Mouse (Mus musculus) CH12.LX (cell line): ENCODE results near the gene Immp2l.

Source experiments
- CHD1 ChIP-seq: IDR thresholded peaks from 2 replicates; pipeline ENCODE4 v1.6.1; 2012; ENCODE audit warnings: low read depth, low read length, improper control_type of control experiment, inconsistent platforms
- CTCF ChIP-seq, 2 experiments: IDR thresholded peaks in 1 of 2; conservative IDR thresholded peaks in 1 of 2; 2 replicates each; pipeline ENCODE4 v1.5.1; 2011 to 2012; ENCODE audit warnings: low read depth in 2 of 2, low read length in 2 of 2, improper control_type of control experiment in 1 of 2, inconsistent platforms in 1 of 2, mild to moderate bottlenecking in 1 of 2, moderate library complexity in 1 of 2
- EP300 ChIP-seq: IDR thresholded peaks from 2 replicates; pipeline ENCODE4 v1.6.1; 2011; ENCODE audit warnings: low read length, improper control_type of control experiment
- POLR2A ChIP-seq: IDR thresholded peaks from 2 replicates; pipeline ENCODE4 v1.6.1; 2011; ENCODE audit warnings: low read depth, mild to moderate bottlenecking, improper control_type of control experiment, low read length
- POLR2AphosphoS2 ChIP-seq: IDR thresholded peaks from 2 replicates; pipeline ENCODE4 v1.6.1; 2011; ENCODE audit warnings: low read depth, low read length, improper control_type of control experiment
- USF1 ChIP-seq: IDR thresholded peaks from 2 replicates; pipeline ENCODE4 v1.6.1; 2014; ENCODE audit warnings: low read depth, mild to moderate bottlenecking, inconsistent platforms, low read length, improper control_type of control experiment

GRCm38 (mm10) chr12:41345621-41346020 is 321.7 kb downstream of the Immp2l start:
- TF ChIP-seq CTCF (conservative IDR thresholded peaks at IDR 0.05 in 1 of 2, IDR thresholded peaks at IDR 0.05 in 1 of 2; ENCODE audit: low read depth in 2 of 2, low read length in 2 of 2), result no peak
- no peak for TF ChIP-seq POLR2A
- no peak for TF ChIP-seq EP300
- no peak for TF ChIP-seq CHD1
- no peak for TF ChIP-seq POLR2AphosphoS2
- TF ChIP-seq USF1, result no peak
